Mouse (Mus musculus) heart, embryonic 12.5 days (tissue): Measurements from ENCODE around the gene Dtnb. TPM values are rescaled to one million over a fixed set of nuclear protein-coding genes. Genes with fewer than 3 reads are reported as not detected.

Experiments used
- ATAC-seq: fragments of 200-750 bp; cut with Nextera tagmentation; 2 replicates; pipeline ENCODE4 v1.8.0; 2017; ENCODE audit warnings: moderate TSS enrichment, moderate library complexity; ENCODE audit not compliant: insufficient number of reproducible peaks, low FRiP score
- H3K27ac ChIP-seq: fragments of 300-500 bp; sonication (generic); 2 replicates; pipeline ENCODE4 v1.5.1; 2016; ENCODE audit warnings: mild to moderate bottlenecking, moderate library complexity; ENCODE audit not compliant: poor library complexity, severe bottlenecking
- H3K27me3 ChIP-seq: fragments of 300-500 bp; sonication (generic); replicated peaks from 2 replicates; pipeline ENCODE4 v1.6.1; 2016; ENCODE audit warnings: mild to moderate bottlenecking, moderate library complexity
- H3K36me3 ChIP-seq: fragments of 300-500 bp; sonication (generic); 2 replicates; pipeline ENCODE4 v1.6.1; 2016; ENCODE audit warnings: mild to moderate bottlenecking, moderate library complexity
- H3K4me1 ChIP-seq: fragments of 300-500 bp; sonication (generic); replicated peaks from 2 replicates; pipeline ENCODE4 v1.6.1; 2016; ENCODE audit warnings: mild to moderate bottlenecking
- H3K4me2 ChIP-seq: fragments of 300-500 bp; sonication (generic); 2 replicates; pipeline ENCODE4 v1.6.1; 2016; ENCODE audit warnings: mild to moderate bottlenecking, moderate library complexity
- H3K4me3 ChIP-seq: fragments of 300-500 bp; sonication (generic); 2 replicates; pipeline ENCODE4 v1.5.1; 2016; ENCODE audit warnings: mild to moderate bottlenecking
- H3K9ac ChIP-seq: fragments of 300-500 bp; sonication (generic); 2 replicates; pipeline ENCODE4 v1.6.1; 2016; ENCODE audit warnings: mild to moderate bottlenecking, moderate library complexity
- H3K9me3 ChIP-seq: fragments of 300-500 bp; sonication (generic); replicated peaks from 2 replicates; pipeline ENCODE4 v1.6.1; 2016; ENCODE audit warnings: mild to moderate bottlenecking, moderate library complexity
- WGBS: fragments of 180-500 bp; shearing (Covaris S2); methylation state at CpG from one replicate; pipeline ENCODE4 v1.1.7; 2016; 5-methylcytosine and 5-hydroxymethylcytosine counted together
- polyA plus RNA-seq: library from polyadenylated mRNA; unstranded; fragments of >200 nt; fragmentation: Nextera tagmentation; extraction: Ambion mirVana; gene quantifications from 2 replicates; pipeline ENCODE4 v1.2.1, GENCODE M21; 2016

The Dtnb gene
- polyA plus RNA-seq, 1 experiment from 2014 or later, result 20.5 TPM

- Histone ChIP-seq H3K4me2 (no peak overlapping the region), H3K4me3 (no peak overlapping the region), H3K9ac (no peak overlapping the region), H3K4me1 (peaks cover 4% of the 10 kb centered on the region; the same call in 1 of the 2 replicates), H3K27ac (no peak overlapping the region), H3K9me3 (no peaks in the 10 kb centered on the region), H3K27me3 (no peaks in the 10 kb centered on the region), H3K36me3 (no peaks in the 10 kb centered on the region)
- no peak for ATAC-seq
- WGBS, result 86% methylated on average over 3 of the region's 3 CpGs
These were observed 185.9 kb downstream of the Dtnb start for GRCm38 (mm10) chr12:3758127-3758526.

GRCm38 (mm10) chr12:3759419-3759818, 187.2 kb downstream of the Dtnb start:
- H3K9me3 ChIP-seq, result no peaks in the 10 kb centered on the region
- peaks cover 15% of the 10 kb centered on the region; the same call in 1 of the 2 replicates for H3K4me1 ChIP-seq
- no peak overlapping the region for H3K27ac ChIP-seq
- WGBS, result 49% methylated on average over 4 of the region's 4 CpGs
- H3K4me2 ChIP-seq, result no peak overlapping the region
- no peak for ATAC-seq
- no peak overlapping the region for H3K9ac ChIP-seq
- H3K27me3 ChIP-seq, result no peaks in the 10 kb centered on the region
- H3K36me3 ChIP-seq, result no peaks in the 10 kb centered on the region
- H3K4me3 ChIP-seq, result no peak overlapping the region

- ATAC-seq, result no peak
- no peaks in the 10 kb centered on the region for H3K36me3 ChIP-seq
- peaks cover 18% of the 10 kb centered on the region; the same call in 1 of the 2 replicates for H3K4me1 ChIP-seq
- WGBS, result 71% methylated on average over 4 of the region's 4 CpGs
- no peak overlapping the region for H3K4me2 ChIP-seq
- H3K9me3 ChIP-seq, result no peaks in the 10 kb centered on the region
- no peak overlapping the region for H3K9ac ChIP-seq
- no peak overlapping the region for H3K4me3 ChIP-seq
- no peak overlapping the region for H3K27ac ChIP-seq
- no peaks in the 10 kb centered on the region for H3K27me3 ChIP-seq
These were observed 188.9 kb downstream of the Dtnb start for GRCm38 (mm10) chr12:3760876-3761590.

- Histone ChIP-seq H3K27ac (no peak overlapping the region), H3K4me1 (peaks cover 18% of the 10 kb centered on the region; the same call in 1 of the 2 replicates), H3K4me2 (no peak overlapping the region), H3K9ac (no peak overlapping the region), H3K36me3 (no peaks in the 10 kb centered on the region), H3K4me3 (no peak overlapping the region), H3K9me3 (no peaks in the 10 kb centered on the region), H3K27me3 (no peaks in the 10 kb centered on the region)
- WGBS, result 61% methylated on average over 6 of the region's 6 CpGs
- ATAC-seq, result no peak
These were observed 189.6 kb downstream of the Dtnb start for GRCm38 (mm10) chr12:3761591-3762295.

- no peaks in the 10 kb centered on the region for H3K9me3 ChIP-seq
- no peak overlapping the region for H3K27ac ChIP-seq
- H3K9ac ChIP-seq, result no peak overlapping the region
- H3K36me3 ChIP-seq, result no peaks in the 10 kb centered on the region
- peaks cover 18% of the 10 kb centered on the region; the same call in 1 of the 2 replicates for H3K4me1 ChIP-seq
- no peaks in the 10 kb centered on the region for H3K27me3 ChIP-seq
- WGBS, result 73% methylated on average over 3 of the region's 3 CpGs
- no peak overlapping the region for H3K4me3 ChIP-seq
- no peak overlapping the region for H3K4me2 ChIP-seq
- no peak for ATAC-seq
These were observed 192.1 kb downstream of the Dtnb start for GRCm38 (mm10) chr12:3764191-3764804.

- Histone ChIP-seq H3K36me3 (no peaks in the 10 kb centered on the region), H3K9me3 (no peaks in the 10 kb centered on the region), H3K4me2 (no peak overlapping the region), H3K4me3 (no peak overlapping the region), H3K9ac (no peak overlapping the region), H3K4me1 (0 out of 2 replicates have a peak, but pooled peaks cover 16% of the 10 kb centered on the region), H3K27me3 (no peaks in the 10 kb centered on the region), H3K27ac (no peak overlapping the region)
- ATAC-seq, result no peak
- 63% methylated on average over 8 of the region's 8 CpGs for WGBS
These were observed 195.2 kb downstream of the Dtnb start for GRCm38 (mm10) chr12:3767360-3767759.

- Histone ChIP-seq H3K36me3 (no peaks in the 10 kb centered on the region), H3K9me3 (no peaks in the 10 kb centered on the region), H3K9ac (no peak overlapping the region), H3K4me2 (no peak overlapping the region), H3K4me1 (0 out of 2 replicates have a peak, but pooled peaks cover 12% of the 10 kb centered on the region), H3K27ac (no peak overlapping the region), H3K4me3 (no peak overlapping the region), H3K27me3 (no peaks in the 10 kb centered on the region)
- no peak for ATAC-seq
- 86% methylated on average over 4 of the region's 4 CpGs for WGBS
These were observed 196.2 kb downstream of the Dtnb start for GRCm38 (mm10) chr12:3768391-3768790.

GRCm38 (mm10) chr12:3770546-3770945, 198.4 kb downstream of the Dtnb start:
- no peak overlapping the region for H3K9ac ChIP-seq
- H3K36me3 ChIP-seq, result no peaks in the 10 kb centered on the region
- H3K4me3 ChIP-seq, result no peak overlapping the region
- H3K9me3 ChIP-seq, result no peaks in the 10 kb centered on the region
- no peak overlapping the region for H3K27ac ChIP-seq
- WGBS, result 84% methylated on average over 2 of the region's 2 CpGs
- no peaks in the 10 kb centered on the region for H3K27me3 ChIP-seq
- H3K4me2 ChIP-seq, result no peak overlapping the region
- no peaks in the 10 kb centered on the region for H3K4me1 ChIP-seq
- no peak for ATAC-seq

- Histone ChIP-seq H3K36me3 (no peaks in the 10 kb centered on the region), H3K9ac (no peak overlapping the region), H3K9me3 (no peaks in the 10 kb centered on the region), H3K4me2 (no peak overlapping the region), H3K4me3 (no peak overlapping the region), H3K4me1 (no peaks in the 10 kb centered on the region), H3K27me3 (no peaks in the 10 kb centered on the region), H3K27ac (no peak overlapping the region)
- WGBS, result 85% methylated on average over 2 of the region's 2 CpGs
- no peak for ATAC-seq
These were observed 198.9 kb downstream of the Dtnb start for GRCm38 (mm10) chr12:3771080-3771479.

- H3K4me3 ChIP-seq, result no peak overlapping the region
- 78% methylated on average over 3 of the region's 3 CpGs for WGBS
- no peak overlapping the region for H3K4me2 ChIP-seq
- H3K9me3 ChIP-seq, result no peaks in the 10 kb centered on the region
- no peak overlapping the region for H3K27ac ChIP-seq
- no peak for ATAC-seq
- no peaks in the 10 kb centered on the region for H3K36me3 ChIP-seq
- no peaks in the 10 kb centered on the region for H3K27me3 ChIP-seq
- H3K9ac ChIP-seq, result no peak overlapping the region
- no peaks in the 10 kb centered on the region for H3K4me1 ChIP-seq
These were observed 201.5 kb downstream of the Dtnb start for GRCm38 (mm10) chr12:3773643-3774042.

- Histone ChIP-seq H3K9me3 (no peaks in the 10 kb centered on the region), H3K4me2 (no peak overlapping the region), H3K4me1 (peaks cover 20% of the 10 kb centered on the region), H3K36me3 (no peaks in the 10 kb centered on the region), H3K4me3 (no peak overlapping the region), H3K9ac (no peak overlapping the region), H3K27me3 (no peaks in the 10 kb centered on the region), H3K27ac (no peak overlapping the region)
- WGBS, result 91% methylated on average over 2 of the region's 2 CpGs
- ATAC-seq, result no peak
These were observed 203.8 kb downstream of the Dtnb start for GRCm38 (mm10) chr12:3776015-3776414.
